Comparison of ENCODE assay signal across 8 mouse cellular contexts in the genomic region with DNA sequence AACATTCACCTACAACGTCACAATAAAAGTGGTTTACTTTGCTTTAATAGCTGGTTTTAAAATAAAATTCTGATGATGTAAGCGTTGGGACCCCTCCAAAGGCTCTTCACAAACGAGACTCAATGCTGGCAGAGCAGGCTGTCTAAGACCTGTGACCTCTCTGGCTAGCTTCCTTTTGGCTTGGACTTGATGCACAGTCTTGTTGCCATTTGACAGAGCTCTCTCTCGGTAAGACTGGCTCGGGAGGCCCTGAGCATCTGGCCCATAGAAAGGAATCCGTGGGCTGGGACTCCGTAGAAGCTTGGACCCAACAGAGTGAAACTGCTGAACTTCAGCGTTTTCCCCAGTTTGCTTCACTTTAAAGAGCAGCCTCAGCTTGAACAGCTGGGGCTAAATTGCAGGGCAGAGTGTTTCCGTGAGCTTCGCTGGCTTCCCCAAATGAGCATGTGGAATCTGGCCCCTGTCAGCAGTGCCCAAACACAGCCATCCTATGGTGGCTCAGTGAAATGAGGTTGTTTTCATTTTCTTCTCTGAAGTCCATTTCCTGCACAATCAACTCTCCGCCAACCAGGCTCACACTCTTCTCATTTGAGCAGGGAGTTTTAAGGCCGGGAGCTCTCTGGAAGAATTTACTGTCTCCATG. TPM values are rescaled to one million over a fixed set of nuclear protein-coding genes. Genes with fewer than 3 reads are reported as not detected.
DNase-seq lines count a peak whose midpoint lies in the region; ATAC-seq and TF ChIP-seq lines count a peak whose summit lies in the region.

No protein-coding gene starts in this region.

- 50% methylated on average over 12 of the region's 12 CpGs for WGBS in intestine, embryonic 15.5 days
- WGBS in intestine, postnatal 0 days: 64% methylated on average over 12 of the region's 12 CpGs

- H3K9ac ChIP-seq in intestine, embryonic 15.5 days: no peak overlapping the region
- H3K9ac ChIP-seq in intestine, postnatal 0 days (ENCODE audit: low read depth, low read length): no peak overlapping the region

- H3K4me3 ChIP-seq in intestine, embryonic 15.5 days (replicated peaks): no peak overlapping the region
- no peak overlapping the region for H3K4me3 ChIP-seq in intestine, postnatal 0 days (ENCODE audit: low read depth, low read length)
- H3K4me3 ChIP-seq in brown adipose tissue, adult 24 weeks (ENCODE audit: insufficient read depth, low read depth, low read length): peak overlapping the region; percentile 10; the same call in 1 of the 2 replicates

- peak overlapping the region; percentile 24; the same call in 1 of the 2 replicates for H3K4me2 ChIP-seq in intestine, embryonic 15.5 days (replicated peaks)
- H3K4me2 ChIP-seq in intestine, postnatal 0 days (replicated peaks; ENCODE audit: low read depth): no peak overlapping the region

- no peaks in the 10 kb centered on the region for H3K36me3 ChIP-seq in intestine, embryonic 15.5 days
- H3K36me3 ChIP-seq in intestine, postnatal 0 days (ENCODE audit: control insufficient read depth, insufficient read depth): no peaks in the 10 kb centered on the region

- H3K27ac ChIP-seq in intestine, embryonic 15.5 days: no peak overlapping the region
- H3K27ac ChIP-seq in intestine, postnatal 0 days (ENCODE audit: low read depth, low read length): no peak overlapping the region
- peak overlapping the region; percentile 67 for H3K27ac ChIP-seq in brown adipose tissue, adult 24 weeks (replicated peaks; ENCODE audit: low read depth, low read length)

- intact Hi-C loops in heart, postnatal 25 days (cut with DNase I): no loop called here

- peak; percentile 15 for DNase-seq in heart, postnatal 25 days (ENCODE audit: low spot score)
- DNase-seq in ovary, postnatal 36 days (ENCODE audit: low spot score): peak; percentile 29
- no peak for DNase-seq in layer of hippocampus, adult 11-12 months (ENCODE audit: low spot score)
- no peak for DNase-seq in layer of hippocampus, postnatal 25 days (ENCODE audit: extremely low spot score in 1 of 2, low spot score in 1 of 2)
- no peak for DNase-seq in thymus, postnatal 14 days

- no peaks in the 10 kb centered on the region for H3K4me1 ChIP-seq in intestine, embryonic 15.5 days (replicated peaks)
- no peaks in the 10 kb centered on the region for H3K4me1 ChIP-seq in intestine, postnatal 0 days (replicated peaks; ENCODE audit: control insufficient read depth, insufficient read depth, low read length)
- no peaks in the 10 kb centered on the region for H3K4me1 ChIP-seq in brown adipose tissue, adult 24 weeks (ENCODE audit: control insufficient read depth, insufficient read depth, insufficient read length, low read length)

- no peaks in the 10 kb centered on the region for H3K27me3 ChIP-seq in intestine, embryonic 15.5 days (replicated peaks)
- no peaks in the 10 kb centered on the region for H3K27me3 ChIP-seq in intestine, postnatal 0 days (replicated peaks; ENCODE audit: control insufficient read depth, insufficient read depth, low read length)

- H3K9me3 ChIP-seq in intestine, embryonic 15.5 days: no peaks in the 10 kb centered on the region
- no peaks in the 10 kb centered on the region for H3K9me3 ChIP-seq in intestine, postnatal 0 days (ENCODE audit: control insufficient read depth)

- no peak for ATAC-seq in intestine, embryonic 15.5 days
- no peak for ATAC-seq in intestine, postnatal 0 days

- no peak for TF ChIP-seq CTCF in intestine, postnatal 0 days (IDR thresholded peaks at IDR 0.05; ENCODE audit: low read depth)

RNA-seq across cellular contexts. Expression of gene Nxph1, which starts 48.2 kb away (rescaled TPM):
- 0.32 and 0.33 TPM in 2 replicates for polyA plus RNA-seq in intestine, embryonic 15.5 days (2015; fragmentation: Nextera tagmentation; extraction: Ambion mirVana)
- polyA plus RNA-seq in intestine, postnatal 0 days (2015; fragmentation: Nextera tagmentation; extraction: Ambion mirVana): 0.23 and 0.24 TPM in 2 replicates
- not detected in 2 replicates for polyA plus RNA-seq in brown adipose tissue, adult 24 weeks (2012; ENCODE audit: insufficient read depth, insufficient read length, missing spikeins)
- not detected for total RNA-seq in heart, postnatal 25 days (2021)
- total RNA-seq in layer of hippocampus, postnatal 25 days (2021): 10 to 100 TPM; 38.9 to 39.0 TPM

Comparison
In these comparisons a context has a peak if more than half of its experiments do, and no peak if none do; other contexts are left out.
1. DNase-seq: peak in heart, postnatal 25 days (single experiment) and ovary, postnatal 36 days (single experiment); none in layer of hippocampus, adult 11-12 months (single experiment), layer of hippocampus, postnatal 25 days (0 of 2) and thymus, postnatal 14 days (single experiment).